Mouse (Mus musculus): Measurements from ENCODE around the gene Fam19a3.
"Not testable (repeated sequence)": the region's sequence is repeated elsewhere in the genome, so short reads cannot be mapped to it uniquely, and the experiment has no call there.

The Fam19a3 gene

DNA sequence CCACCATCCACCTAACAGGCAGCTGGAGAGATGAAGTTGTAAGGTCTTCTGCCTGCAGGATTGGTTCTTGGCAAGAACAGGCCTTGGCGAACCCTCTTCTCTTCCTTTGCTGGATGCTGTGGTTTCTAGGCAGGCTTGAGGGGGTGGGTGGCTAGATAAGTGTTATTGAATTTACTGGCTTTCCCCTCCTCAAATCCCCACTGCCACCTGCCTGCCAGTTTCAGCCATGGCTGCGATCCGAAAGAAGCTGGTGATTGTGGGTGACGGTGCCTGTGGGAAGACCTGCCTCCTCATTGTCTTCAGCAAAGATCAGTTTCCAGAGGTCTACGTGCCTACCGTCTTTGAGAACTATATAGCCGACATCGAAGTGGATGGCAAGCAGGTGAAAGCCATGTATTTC is 10.0 kb upstream of the Fam19a3 start:
- DNase-seq: no peak

GRCm38 (mm10) chr3:104791017-104791416 is 9.4 kb upstream of the Fam19a3 start:
- no peak for DNase-seq

GRCm38 (mm10) chr3:104790401-104790937 is 8.8 kb upstream of the Fam19a3 start:
- DNase-seq: peak; percentile 49

- DNase-seq: peak; percentile 58
Observed at GRCm38 (mm10) chr3:104789822-104790221, 8.2 kb upstream of the Fam19a3 start.

- no peak for DNase-seq
Observed at GRCm38 (mm10) chr3:104789312-104789605, 7.6 kb upstream of the Fam19a3 start.

DNA sequence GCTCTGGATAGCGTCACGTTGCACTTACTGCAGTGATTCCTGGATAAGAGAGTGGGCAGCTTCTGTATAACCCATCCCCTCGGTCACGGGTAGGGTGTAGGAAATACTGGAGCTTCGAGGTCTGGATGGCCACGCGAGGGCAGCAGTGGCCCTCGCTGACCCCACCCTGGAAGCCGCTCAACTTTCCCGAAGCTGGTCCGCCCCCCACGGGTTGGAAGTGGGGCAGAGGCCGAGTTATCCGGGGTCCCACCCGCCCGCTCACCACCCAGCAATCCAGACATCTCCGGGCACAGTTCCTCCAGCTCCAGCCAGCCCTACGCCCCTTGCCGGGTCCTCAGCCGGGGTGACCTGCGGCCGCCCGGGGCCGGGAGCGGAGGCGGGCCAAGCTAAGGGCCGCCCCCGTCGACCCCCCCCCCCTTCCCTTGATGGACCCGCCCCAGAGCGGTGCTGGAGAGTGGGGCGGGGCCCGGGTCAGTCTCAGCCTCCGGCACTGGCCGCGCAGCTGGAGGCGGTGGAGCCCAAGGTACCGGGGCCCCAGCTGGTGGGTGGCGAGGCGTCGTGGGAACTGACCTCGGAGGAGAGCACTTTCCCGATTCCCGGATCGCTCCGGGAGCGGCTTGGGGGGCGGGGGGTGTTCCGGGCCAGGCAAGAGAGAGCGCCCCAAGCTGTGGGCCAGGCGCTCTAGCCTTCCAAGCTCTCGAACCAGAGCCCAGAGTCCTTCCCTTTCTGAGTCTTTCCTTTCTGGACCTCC is 7.1 kb upstream of the Fam19a3 start:
- DNase-seq: peak; percentile 89

- no peak for DNase-seq
Observed at GRCm38 (mm10) chr3:104788075-104788474, 6.4 kb upstream of the Fam19a3 start, which contains the start of gene Rhoc. Rhoc (plus strand) TSS chr3:104788375.

DNA sequence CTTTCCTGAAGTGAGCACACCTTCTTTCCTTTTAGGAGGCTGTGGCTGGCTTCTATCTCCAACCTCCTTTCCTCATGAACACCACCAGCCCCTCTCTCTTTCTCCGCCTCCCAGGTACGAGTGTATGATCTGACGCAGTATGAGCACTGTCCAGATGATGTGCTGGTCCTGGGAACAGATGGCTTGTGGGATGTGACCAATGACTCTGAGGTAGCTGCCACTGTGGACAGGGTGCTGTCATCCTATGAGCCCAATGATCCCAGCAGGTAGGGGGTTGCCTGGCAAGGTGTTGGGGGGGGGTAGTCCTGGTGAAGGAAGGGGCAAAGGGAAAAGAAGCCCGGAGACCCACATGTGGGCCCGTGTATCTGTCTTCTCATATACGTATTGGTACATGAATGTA is 3.6 kb upstream of the Fam19a3 start:
- no peak for DNase-seq

- DNase-seq: peak; percentile 41
Observed at GRCm38 (mm10) chr3:104783971-104784500, 2.4 kb upstream of the Fam19a3 start.

GRCm38 (mm10) chr3:104782061-104782681 is 531 bp upstream of the Fam19a3 start:
- peak; percentile 54 for DNase-seq

DNA sequence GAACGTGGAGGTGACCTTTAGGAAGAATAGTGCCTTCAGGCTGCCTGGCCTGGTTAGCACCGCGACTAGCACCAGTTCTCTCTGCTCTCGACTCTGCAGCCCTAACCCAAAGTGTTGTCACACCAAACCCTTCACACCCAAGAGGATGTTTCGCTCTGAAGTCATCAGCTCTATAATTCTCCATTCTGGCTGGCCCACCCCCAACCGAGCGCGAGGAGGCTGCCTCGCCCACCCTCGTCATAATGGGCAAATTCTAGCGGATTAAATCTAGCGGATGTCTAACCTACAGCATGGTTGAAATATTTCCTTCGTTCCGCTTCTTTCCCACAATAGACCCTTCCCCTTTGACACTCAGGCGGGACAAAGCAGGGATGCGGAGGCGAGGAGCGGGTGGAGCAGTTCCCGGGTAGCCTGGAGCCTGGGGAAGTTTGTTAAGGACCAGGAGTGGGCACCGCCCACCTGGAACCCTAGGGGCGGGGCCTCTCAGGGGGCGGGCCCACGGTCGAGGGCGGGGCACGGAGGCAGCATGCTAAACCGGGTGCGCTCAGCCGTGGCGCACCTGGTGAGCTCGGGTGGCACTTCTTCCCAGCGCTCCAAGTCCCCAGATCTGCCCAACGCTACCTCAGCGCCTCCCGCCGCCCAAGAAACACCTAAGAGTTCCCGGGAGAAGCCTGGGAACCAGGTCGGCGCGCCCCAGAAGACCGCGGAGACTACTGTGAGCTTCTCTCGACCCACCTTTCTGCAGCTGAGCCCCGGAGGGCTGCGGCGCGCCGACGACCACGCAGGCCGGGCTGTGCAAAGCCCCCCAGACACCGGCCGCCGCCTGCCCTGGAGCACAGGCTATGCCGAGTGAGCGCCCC is 849 bp downstream of the Fam19a3 start, which contains the start of gene Ppm1j:
TSS of gene Ppm1j (plus strand) at position 496 of the 860 bp plus-strand sequence.
- DNase-seq: peak; percentile 88

GRCm38 (mm10) chr3:104779949-104780348 is 1.7 kb downstream of the Fam19a3 start:
- peak; percentile 50 for DNase-seq

DNA sequence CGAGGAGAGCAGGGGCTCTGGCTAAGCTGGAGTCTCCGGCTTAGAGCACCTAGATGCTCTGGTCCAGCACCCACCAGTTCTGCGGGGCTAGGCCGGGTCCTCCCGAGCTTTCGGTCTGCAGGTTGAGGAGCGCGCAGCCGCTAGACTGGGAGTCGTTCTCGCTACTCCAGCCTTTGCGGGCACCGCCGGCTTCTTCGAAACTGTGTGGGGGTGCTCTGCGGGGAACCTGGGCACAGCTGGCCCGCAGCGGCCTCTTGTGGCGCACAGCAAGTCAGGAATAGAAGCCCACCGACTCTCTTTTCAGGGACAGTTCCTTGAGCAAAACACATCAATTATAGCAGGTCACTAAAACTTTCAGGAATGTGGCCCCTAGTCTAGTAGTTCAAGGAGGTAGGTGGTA is 4.3 kb downstream of the Fam19a3 start:
- no peak for DNase-seq

GRCm38 (mm10) chr3:104773301-104773700 is 8.3 kb downstream of the Fam19a3 start:
- DNase-seq: no peak

DNA sequence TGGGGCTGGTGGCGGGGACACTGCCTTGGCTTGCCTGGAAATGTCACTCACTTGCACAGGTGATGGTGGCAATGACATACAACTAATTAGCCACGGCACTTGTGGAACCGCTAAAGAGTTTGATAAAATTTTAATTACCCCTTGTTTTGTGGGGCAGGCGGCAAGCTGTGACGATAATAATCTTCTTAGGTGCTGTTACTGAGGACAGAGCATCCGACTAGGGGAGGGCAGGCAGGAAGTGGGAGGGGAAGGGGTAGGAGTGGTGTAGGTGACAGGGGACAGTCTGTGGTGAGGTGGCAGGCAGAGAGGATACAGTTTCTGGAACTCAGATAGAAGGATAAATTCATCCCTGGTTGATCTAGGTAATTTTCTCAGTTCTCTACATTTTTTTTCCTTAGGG is 10.2 kb downstream of the Fam19a3 start:
- no peak for DNase-seq

GRCm38 (mm10) chr3:104770918-104771317 is 10.7 kb downstream of the Fam19a3 start:
- DNase-seq: no peak

GRCm38 (mm10) chr3:104770035-104770434 is 11.6 kb downstream of the Fam19a3 start:
- DNase-seq: peak; percentile 62

DNA sequence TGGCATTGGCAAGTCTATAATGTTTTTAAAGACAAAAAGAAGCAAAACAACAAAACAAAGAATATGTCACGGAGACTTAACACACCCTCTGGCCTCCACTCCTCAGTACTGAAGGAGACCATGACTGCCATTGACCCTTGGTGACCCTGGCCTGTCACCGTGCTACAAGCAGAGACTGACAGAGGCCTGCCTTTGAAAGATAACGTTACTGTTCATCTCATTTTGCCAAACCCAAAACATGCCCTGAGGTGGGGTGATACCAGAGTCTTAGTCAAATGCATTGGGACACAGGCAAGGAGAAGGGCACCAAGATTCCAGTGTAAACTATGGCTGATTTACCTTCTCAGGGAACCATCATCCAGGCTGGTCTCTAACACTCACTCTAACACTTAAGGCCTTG is 12.5 kb downstream of the Fam19a3 start:
- DNase-seq: no peak

DNA sequence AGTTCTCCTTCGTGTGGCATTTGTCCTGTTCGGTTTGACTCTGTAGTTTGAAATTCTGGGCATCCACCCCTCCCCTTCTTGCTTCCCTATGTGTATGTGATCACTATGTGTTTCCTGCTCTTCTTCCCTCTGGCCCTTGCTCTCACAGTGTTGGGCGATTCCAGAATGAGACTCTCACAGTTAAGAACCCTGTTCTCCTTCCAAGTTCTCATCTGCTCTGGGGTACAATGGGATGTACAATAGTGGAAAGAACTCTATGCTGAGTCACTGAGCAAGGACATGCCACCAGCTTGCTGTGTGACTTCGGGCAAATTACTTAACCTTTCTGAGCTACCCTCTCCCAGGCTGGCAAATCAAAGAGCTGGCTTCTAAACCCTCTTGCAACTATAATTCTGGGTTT is 13.9 kb downstream of the Fam19a3 start:
- DNase-seq: no peak

DNA sequence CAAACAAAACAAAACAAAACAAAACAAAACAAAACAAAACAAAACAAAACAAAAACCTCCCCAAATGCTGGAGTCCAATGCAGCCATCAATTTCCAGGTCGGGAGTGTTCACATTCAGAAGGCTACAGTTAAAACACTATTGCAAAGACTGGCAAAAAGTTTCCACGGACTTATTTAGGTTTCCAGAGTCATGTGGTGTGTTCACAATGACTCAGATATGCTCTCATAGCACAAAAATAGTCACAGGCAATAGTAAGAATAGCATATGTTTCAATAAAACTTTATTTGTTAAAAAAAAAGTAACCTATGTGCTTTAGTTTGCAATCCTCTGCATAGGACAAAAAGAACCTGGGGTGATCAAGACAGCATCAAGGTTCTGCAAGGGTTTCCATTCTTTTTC is 14.5 kb downstream of the Fam19a3 start:
- DNase-seq: no peak

GRCm38 (mm10) chr3:104765021-104765420 is 16.6 kb downstream of the Fam19a3 start:
- peak; percentile 56 for DNase-seq

DNA sequence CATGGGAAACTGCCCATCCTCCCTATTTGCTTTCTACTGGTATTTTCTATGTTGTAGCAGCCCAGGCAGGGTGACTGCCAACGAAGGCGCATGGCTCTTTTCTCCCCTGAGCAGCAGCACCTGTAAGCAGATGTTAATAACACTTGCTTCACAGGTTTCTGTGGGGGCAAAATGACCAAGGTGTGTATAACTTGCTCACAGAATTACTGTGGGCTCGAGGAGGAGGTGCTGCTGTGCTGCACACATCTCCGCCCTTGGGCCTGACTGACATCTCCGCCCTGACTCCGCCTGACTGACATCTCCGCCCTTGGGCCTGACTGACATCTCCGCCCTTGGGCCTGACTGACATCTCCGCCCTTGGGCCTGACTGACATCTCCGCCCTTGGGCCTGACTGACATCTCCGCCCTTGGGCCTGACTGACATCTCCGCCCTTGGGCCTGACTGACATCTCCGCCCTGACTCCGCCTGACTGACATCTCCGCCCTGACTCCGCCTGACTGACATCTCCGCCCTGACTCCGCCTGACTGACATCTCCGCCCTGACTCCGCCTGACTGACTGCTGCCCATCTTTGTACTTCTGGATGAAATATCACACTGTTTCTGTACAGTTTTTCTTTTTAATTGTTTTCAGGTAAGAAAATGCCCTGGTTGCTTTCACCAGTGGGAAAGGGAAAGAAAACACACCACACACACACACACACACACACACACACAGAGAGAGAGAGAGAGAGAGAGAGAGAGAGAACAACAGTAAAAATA is 19.4 kb downstream of the Fam19a3 start:
- not testable (repeated sequence) for DNase-seq

Measured in lung, postnatal 36 days (tissue).